Mouse (Mus musculus) liver, adult (tissue): ENCODE results near the gene Fasn.

Source experiments
- GATA4 ChIP-seq: IDR thresholded peaks from 2 replicates; pipeline ENCODE4 v1.6.1; 2014; ENCODE audit warnings: mild to moderate bottlenecking, low read length; ENCODE audit not compliant: insufficient replicate concordance

Fasn gene

DNA sequence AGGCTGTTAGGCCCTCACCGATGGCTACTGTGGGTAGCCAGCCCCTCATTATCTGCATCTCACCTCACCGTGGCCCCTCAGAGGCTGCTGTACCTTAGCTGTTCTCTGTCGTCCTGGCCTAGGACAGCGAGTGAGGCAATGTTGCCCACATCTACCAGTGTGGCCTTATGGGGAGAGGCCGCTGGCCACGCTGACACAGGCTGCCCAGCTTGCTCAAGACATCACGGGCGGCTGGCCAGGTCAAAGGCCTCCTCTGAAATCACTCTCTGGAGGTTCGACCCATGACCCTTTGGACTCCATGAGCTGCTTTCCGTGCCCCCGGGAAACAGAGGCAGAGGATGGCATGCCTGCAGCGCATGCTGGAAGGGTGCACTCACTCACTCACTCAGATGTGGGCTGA is 6.3 kb upstream of the Fasn start:
- peak; percentile 4; the same call in 1 of the 2 replicates for TF ChIP-seq GATA4

DNA sequence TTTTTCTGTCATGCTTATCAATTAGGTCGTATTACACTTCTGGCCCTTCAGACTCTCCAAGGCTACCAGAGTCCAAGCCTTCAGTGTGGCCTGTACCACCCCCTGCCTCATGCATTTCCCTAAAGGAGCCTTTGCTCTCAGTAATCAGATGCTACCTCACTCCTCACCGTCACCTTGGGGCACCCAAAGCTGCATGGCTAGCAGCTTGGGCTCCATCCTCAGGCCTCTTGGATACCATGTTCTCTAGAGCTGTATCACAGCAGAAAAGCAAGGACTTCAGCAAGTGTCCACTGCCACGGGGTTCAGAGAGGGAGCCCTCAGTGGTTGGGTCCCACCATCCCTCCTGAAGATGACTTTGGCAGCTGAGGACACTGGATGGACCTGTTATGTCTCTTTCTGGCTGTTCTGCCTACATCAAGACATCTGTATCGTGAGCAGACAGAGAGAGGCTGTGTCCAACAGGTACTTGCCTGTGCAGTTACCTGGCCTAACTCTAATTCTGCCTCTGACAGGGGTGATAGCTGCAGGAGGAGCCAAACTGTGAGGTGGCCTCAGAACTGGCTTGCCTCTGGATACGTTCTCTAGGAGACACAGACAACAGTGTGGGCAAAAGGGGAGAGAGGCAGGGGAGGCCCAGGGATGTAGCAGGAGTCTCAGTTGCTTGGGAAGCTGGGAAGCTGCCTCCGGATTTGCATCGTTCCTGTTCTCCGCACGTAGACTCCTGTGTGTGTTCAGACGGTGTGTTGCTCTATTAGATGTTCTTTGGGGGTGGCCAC is 5.6 kb upstream of the Fasn start:
- no peak for TF ChIP-seq GATA4

GRCm38 (mm10) chr11:120828416-120828815 is 4.1 kb upstream of the Fasn start:
- no peak for TF ChIP-seq GATA4

DNA sequence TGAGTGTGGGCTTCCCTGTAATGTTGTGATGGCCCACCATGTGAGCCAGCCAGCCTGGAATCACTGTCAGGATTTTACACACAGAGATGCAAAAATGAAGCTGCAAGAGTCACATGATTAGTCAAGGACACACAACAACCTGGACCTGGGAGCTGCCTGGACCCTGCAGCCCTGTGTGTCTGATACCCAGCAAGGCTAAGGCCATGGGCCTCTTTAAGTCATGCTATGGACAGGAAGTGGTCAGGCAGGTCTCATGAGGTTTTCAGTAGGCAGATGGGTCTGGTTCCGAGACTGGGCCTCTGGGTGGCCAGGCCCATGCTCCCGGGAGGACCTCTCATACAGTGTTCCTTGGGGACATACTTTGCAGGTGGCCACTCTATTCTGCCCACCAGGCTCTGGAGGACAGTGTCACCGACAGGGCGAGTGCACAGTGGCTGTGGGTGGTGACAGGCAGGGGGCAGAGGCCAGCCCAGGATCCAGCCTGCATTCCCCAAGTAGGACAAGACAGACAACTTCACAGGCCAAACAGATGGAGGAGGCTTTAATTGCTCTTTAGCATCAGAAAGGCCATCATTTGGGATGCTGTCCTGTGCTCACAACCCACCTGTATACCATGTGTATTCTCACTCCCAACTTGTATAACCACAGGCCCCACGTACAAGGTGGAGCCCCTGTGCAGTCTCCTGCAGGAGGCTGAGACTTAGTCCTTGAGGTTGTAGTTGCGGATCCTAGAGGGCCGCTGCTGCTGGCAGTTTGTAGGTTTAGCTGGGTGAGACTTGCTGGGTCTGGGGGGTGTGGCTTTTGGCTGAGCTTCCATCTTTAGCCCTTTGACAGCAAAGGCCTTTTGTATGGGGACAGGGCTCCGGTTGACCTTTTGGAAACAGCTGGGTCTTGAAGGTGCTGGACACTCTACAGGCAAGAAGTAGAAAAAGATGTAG is 1.9 kb upstream of the Fasn start:
- TF ChIP-seq GATA4 = no peak

- TF ChIP-seq GATA4 = no peak
Observed at GRCm38 (mm10) chr11:120825289-120825863, 1.0 kb upstream of the Fasn start.

DNA sequence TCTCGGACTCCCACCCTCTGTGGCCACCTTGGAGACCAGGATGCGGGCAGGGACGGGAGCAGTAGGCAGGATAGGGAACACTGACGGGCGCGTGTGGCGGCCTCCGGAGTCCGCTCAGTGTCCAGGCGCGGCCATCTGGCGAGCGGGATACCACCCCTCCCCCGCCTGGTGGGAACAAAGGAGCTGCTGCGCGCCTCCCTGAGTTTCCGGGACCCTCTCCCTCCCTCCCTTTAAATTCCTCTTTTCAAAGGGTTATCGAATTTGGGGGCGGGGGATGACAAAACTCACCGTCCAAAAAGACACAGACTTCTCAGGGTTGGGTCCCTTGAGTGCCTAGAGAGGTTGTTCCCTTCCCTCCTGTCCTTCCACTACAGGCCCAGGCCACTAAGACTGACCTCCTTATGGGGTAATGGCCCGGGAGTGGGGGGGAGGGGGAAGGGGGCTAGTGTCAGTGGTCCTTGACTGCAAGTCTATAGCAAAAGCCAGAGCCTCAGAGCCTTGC is 491 bp upstream of the Fasn start:
- no peak for TF ChIP-seq GATA4

DNA sequence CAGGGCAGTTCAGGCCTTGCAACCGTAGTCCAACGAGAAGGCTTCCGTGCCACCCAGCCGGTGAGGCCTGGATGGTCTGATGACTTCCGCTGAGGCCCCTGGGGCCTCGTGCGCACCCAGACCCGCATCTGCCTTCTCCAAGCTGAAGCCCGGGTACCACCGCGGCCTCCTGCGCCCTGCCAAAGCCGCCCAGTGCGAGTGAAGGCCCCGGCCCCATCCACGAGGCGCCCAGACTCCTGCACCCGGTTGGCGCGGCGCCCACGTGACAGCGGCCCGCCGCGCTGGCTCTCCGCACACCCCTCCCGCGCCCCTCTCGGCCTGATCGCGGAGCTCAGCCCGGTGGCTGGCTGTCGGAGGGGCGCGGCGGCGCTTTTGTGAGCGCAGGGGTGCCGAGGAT is 798 bp downstream of the Fasn start:
- no peak for TF ChIP-seq GATA4

DNA sequence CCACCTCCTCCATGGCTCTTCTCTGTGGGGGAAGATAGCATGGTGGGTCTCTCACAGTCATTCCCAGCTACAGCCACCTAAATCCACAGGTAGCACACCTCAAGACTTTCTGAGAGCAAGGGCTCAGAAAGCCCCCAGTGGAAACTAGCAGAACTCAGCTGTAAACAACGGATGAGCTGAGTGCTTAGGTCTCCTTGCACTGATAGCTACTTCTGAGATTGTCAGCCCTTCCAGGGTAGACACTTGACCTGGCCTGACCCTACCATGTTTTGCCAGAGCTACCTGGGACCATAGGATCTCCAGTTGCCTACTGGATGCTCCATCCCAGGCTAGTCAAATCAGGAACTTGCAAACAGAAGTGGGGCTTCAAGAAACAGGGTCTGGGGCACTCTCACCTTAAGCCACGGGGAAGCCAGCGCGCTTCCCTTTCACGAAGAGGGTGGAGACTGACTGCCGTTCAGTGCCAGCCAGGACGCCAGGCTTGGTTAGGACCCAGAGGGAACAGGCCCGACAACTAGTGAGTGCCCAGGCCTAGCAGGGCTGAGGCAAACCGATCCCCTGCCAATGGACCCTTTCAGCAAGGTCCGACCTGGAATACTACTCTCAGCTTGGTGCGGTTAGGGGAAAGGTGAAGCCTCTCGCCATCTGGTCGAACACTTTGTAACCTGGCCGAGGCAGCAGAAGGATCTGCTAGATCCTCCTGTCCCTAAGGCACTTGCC is 1.4 kb downstream of the Fasn start:
- no peak for TF ChIP-seq GATA4

- TF ChIP-seq GATA4 = no peak
Observed at GRCm38 (mm10) chr11:120822321-120822720, 2.0 kb downstream of the Fasn start.

DNA sequence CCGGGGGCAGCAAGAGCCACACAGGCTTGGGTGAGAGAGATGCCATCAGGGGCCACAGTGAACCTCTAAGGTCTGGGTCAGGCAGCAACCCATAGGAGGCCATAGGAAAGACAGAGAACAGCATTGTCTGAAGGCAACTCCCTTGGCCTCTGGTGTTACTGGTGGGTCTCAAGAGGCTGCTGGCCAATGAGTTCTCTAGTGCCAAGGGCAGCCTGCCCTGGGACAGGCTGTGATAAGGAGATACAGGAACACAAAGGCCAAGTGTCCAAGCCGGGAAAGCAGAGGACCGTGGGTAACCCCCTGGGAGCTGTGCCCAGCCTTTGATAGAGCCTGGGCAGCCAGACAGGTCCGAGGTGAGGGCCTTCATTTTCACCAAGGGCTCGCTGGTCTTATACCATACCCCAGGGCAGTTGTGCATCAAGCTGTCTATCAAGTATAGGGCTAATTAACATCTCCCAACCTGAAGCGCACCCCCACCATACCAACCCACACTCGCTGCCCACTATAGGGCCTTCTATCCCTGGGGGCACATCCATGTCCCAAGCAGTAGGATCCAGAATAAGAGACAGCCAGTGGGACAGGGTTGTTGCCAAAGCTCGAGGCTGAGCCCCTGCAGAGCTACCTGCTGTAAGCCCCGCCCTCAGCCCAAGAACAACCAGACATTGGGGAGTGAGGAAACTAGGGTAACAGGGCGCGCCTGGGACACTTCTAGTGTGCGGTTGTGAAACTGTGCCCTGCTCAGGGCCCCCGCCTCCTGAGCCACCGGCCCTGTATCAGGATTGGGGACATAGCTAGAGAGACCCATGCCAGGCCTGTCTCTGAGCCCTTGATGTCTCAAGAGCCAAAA is 3.0 kb downstream of the Fasn start:
- TF ChIP-seq GATA4 = no peak

- no peak for TF ChIP-seq GATA4
Observed at GRCm38 (mm10) chr11:120820546-120820945, 3.8 kb downstream of the Fasn start.

GRCm38 (mm10) chr11:120819556-120819955 is 4.8 kb downstream of the Fasn start:
- TF ChIP-seq GATA4 = no peak

- TF ChIP-seq GATA4 = no peak
Observed at GRCm38 (mm10) chr11:120818251-120818650, 6.1 kb downstream of the Fasn start.

DNA sequence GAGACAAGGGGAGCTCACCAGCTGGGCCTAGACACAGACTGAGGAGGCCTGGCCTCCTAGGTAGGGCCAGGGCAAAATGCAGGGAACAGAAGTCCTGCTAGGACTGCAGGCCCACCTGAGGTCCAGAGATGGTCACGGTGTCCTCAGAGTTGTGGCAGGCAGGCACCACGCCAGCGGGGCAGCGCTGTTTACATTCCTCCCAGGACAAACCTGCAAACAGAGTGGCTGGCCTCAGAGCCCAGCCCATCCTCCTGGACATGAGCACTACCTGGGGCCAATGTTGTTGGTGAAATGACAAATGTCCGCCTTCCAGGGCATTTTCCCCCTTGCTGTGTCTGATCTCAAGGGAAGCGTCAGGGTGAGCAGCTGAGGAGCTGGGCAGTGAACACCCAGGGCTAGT is 7.0 kb downstream of the Fasn start:
- TF ChIP-seq GATA4 = no peak

DNA sequence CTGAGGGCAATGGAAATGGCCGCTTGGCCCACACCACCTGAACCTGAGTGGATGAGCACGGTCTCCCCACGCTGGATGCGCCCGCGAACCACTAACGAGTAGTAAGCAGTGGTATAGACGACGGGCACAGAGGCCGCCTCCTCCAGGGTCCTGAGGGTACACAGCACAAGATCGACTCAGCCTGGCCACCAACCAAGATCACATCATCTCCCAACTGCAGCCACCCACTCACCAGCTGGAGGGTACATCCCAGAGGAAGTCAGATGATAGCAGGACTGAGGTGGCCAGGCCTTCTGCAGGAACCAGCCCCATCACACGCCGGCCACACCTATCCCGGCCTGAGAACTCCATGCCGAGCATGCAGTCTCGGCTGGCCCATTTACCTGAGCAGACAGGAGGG is 12.3 kb downstream of the Fasn start:
- no peak for TF ChIP-seq GATA4

DNA sequence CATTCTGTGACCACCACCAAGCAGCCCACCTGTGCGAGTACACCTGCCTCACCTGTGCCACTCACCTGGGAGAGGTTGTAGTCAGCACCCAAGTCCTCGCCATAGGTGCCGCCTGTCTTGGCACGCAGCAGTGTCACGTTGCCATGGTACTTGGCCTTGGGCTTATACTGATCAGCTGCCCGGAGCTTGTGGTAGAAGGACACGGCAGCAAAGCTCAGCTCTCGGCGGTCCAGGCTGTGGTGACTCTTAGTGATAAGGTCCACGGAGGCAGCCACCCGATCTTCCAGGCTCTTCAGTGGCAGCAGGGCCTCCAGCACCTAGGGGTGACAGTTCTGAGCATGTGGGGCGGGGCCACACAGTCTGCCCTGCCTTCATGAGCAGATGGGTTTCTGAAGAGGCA is 16.3 kb downstream of the Fasn start:
- no peak for TF ChIP-seq GATA4
